Mouse (Mus musculus): ENCODE results near the gene Il22ra1. TPM values are rescaled to one million over a fixed set of nuclear protein-coding genes. Genes with fewer than 3 reads are reported as not detected.
A peak's percentile ranks its signal among the peaks of the same experiment; 100 is the strongest.

The Il22ra1 gene
- polyA plus RNA-seq, 1 experiment from 2014 or later, result not detected

DNA sequence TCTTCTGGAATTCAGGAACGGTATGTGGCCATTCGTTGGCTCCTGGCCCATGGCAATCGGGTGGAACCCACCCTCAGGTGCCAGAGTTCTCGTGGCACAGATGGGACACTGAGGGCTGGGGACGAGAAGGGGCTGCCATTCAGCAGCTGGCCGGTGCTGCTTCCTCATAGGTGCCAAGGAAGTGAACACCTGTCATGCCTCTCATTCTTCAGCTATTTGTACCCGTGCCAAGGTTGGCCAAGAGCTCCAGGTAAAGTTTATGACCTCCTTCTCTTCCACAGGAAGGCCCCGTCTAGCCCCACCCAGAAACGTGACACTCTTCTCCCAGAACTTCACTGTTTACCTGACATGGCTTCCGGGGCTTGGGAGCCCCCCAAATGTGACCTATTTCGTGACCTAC lies 37.7 kb upstream of the Il22ra1 start:
- H3K9ac ChIP-seq (replicated peaks; ENCODE audit: low read length), result no peak overlapping the region
- no peak overlapping the region for H3K4me3 ChIP-seq (ENCODE audit: low read depth, low read length)
- no peaks in the 10 kb centered on the region for H3K36me3 ChIP-seq (replicated peaks; ENCODE audit: control insufficient read depth, insufficient read depth, low read depth, low read length)
- no peaks in the 10 kb centered on the region for H3K9me3 ChIP-seq (replicated peaks; ENCODE audit: control insufficient read depth, low read length)
- 82% methylated on average over 11 of the region's 11 CpGs for WGBS
- no peak overlapping the region for H3K4me2 ChIP-seq (ENCODE audit: low read depth, low read length)
- DNase-seq (ENCODE audit: low spot score), result no peak
- no peak for ATAC-seq (replicated peaks; ENCODE audit: insufficient number of reproducible peaks, low FRiP score, low TSS enrichment, low read depth)
- H3K27me3 ChIP-seq (ENCODE audit: control insufficient read depth, insufficient read depth, low read length), result peaks cover 8% of the 10 kb centered on the region
- no peak overlapping the region for H3K27ac ChIP-seq (replicated peaks; ENCODE audit: low read depth, low read length)
- H3K4me1 ChIP-seq (ENCODE audit: control insufficient read depth, insufficient read depth, low read length), result no peaks in the 10 kb centered on the region

DNA sequence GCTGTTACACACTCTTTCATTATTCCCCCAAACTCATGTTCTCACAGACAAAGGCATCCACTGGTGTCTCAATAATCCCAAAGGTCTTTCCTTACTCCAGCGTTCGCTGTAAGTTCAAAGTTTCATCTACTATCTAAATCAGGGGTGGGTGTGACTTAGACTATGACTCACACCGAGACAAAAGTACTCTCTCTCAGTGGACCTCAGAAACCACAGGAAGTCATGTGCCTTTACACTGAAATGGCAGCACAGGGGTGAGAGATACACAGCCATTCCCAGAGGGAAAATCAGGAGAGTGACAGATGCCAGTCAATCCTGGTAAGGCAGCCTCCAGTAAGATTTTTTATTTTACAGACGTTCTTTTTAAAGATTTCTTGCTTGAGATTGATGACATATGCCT lies 35.1 kb upstream of the Il22ra1 start:
- WGBS, result 78% methylated on average over 4 of the region's 4 CpGs
- no peak overlapping the region for H3K4me3 ChIP-seq (ENCODE audit: low read depth, low read length)
- H3K36me3 ChIP-seq (replicated peaks; ENCODE audit: control insufficient read depth, insufficient read depth, low read depth, low read length), result no peaks in the 10 kb centered on the region
- DNase-seq (ENCODE audit: low spot score), result no peak
- no peaks in the 10 kb centered on the region for H3K9me3 ChIP-seq (replicated peaks; ENCODE audit: control insufficient read depth, low read length)
- peaks cover 2% of the 10 kb centered on the region; the same call in 1 of the 2 replicates for H3K27me3 ChIP-seq (ENCODE audit: control insufficient read depth, insufficient read depth, low read length)
- H3K4me1 ChIP-seq (ENCODE audit: control insufficient read depth, insufficient read depth, low read length), result no peaks in the 10 kb centered on the region
- no peak overlapping the region for H3K4me2 ChIP-seq (ENCODE audit: low read depth, low read length)
- H3K27ac ChIP-seq (replicated peaks; ENCODE audit: low read depth, low read length), result no peak overlapping the region
- no peak for ATAC-seq (replicated peaks; ENCODE audit: insufficient number of reproducible peaks, low FRiP score, low TSS enrichment, low read depth)
- no peak overlapping the region for H3K9ac ChIP-seq (replicated peaks; ENCODE audit: low read length)

DNA sequence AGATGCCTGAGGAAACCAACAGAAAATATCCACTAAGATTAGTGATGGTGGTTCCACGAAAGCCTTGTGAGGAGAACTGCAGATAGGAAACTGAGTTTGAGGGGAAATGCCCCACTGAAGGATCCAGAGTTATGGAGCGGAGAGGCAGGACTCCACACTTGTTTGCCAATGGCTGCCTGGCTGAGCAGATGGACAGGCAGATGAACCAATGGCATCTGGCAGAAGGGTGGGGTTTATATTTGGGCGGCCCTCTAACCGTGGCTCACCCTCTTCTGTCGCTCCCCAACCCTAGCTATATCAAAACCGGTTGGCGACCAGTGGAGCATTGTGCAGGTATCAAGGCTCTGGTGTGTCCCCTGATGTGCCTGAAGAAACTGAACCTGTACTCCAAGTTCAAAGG lies 29.5 kb upstream of the Il22ra1 start:
- Histone ChIP-seq H3K27ac (replicated peaks; ENCODE audit: low read depth, low read length) (no peak overlapping the region), H3K4me1 (ENCODE audit: control insufficient read depth, insufficient read depth, low read length) (no peaks in the 10 kb centered on the region), H3K4me3 (ENCODE audit: low read depth, low read length) (no peak overlapping the region), H3K9me3 (replicated peaks; ENCODE audit: control insufficient read depth, low read length) (no peaks in the 10 kb centered on the region), H3K4me2 (ENCODE audit: low read depth, low read length) (no peak overlapping the region), H3K9ac (replicated peaks; ENCODE audit: low read length) (no peak overlapping the region), H3K36me3 (replicated peaks; ENCODE audit: control insufficient read depth, insufficient read depth, low read depth, low read length) (no peaks in the 10 kb centered on the region), H3K27me3 (ENCODE audit: control insufficient read depth, insufficient read depth, low read length) (no peaks in the 10 kb centered on the region)
- WGBS, result 81% methylated on average over 7 of the region's 7 CpGs
- DNase-seq (ENCODE audit: low spot score) (no peak), ATAC-seq (replicated peaks; ENCODE audit: insufficient number of reproducible peaks, low FRiP score, low TSS enrichment, low read depth) (no peak)

DNA sequence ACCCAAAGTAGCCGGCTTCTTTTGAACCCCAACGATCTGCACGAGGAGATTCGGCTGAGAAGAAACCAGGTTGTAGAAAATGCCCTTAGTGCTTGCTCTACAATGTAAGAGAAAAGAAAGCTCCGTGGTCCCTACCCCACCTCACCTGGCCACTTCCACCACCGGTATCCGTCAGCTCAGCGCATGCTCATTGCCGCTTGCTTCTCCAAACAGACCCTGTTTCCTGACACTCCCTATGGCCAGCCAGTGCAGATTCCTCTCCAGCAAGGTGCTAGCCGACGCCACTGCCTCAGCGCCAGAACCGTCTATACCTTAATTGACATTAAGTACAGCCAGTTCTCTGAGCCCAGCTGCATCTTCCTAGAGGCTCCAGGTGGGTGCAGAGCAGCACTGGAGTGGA lies 24.5 kb upstream of the Il22ra1 start:
- no peak overlapping the region for H3K4me3 ChIP-seq (ENCODE audit: low read depth, low read length)
- H3K9ac ChIP-seq (replicated peaks; ENCODE audit: low read length), result no peak overlapping the region
- no peak overlapping the region for H3K4me2 ChIP-seq (ENCODE audit: low read depth, low read length)
- H3K27me3 ChIP-seq (ENCODE audit: control insufficient read depth, insufficient read depth, low read length), result no peaks in the 10 kb centered on the region
- no peaks in the 10 kb centered on the region for H3K9me3 ChIP-seq (replicated peaks; ENCODE audit: control insufficient read depth, low read length)
- no peaks in the 10 kb centered on the region for H3K4me1 ChIP-seq (ENCODE audit: control insufficient read depth, insufficient read depth, low read length)
- no peak overlapping the region for H3K27ac ChIP-seq (replicated peaks; ENCODE audit: low read depth, low read length)
- DNase-seq (ENCODE audit: low spot score) (no peak), ATAC-seq (replicated peaks; ENCODE audit: insufficient number of reproducible peaks, low FRiP score, low TSS enrichment, low read depth) (no peak)
- no peaks in the 10 kb centered on the region for H3K36me3 ChIP-seq (replicated peaks; ENCODE audit: control insufficient read depth, insufficient read depth, low read depth, low read length)
- WGBS, result 72% methylated on average over 13 of the region's 13 CpGs

DNA sequence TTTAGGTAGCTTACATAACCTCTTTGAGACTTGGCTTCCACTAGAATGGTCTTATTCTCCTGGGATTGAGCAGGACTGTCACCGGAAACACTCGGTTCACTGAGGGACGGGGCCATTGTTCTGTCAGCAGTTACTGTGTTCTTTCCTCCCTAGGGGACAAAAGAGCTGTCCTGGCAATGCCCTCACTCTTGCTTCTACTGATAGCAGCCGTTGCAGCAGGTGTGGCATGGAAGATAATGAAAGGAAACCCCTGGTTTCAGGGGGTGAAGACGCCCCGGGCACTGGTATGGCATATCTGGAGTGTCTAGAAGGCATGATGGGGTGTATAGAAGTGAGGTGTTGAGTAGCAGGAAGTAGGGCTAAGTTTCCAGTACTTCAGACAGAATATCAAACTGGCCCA lies 24.0 kb upstream of the Il22ra1 start:
- H3K27ac ChIP-seq (replicated peaks; ENCODE audit: low read depth, low read length), result no peak overlapping the region
- no peaks in the 10 kb centered on the region for H3K9me3 ChIP-seq (replicated peaks; ENCODE audit: control insufficient read depth, low read length)
- H3K4me3 ChIP-seq (ENCODE audit: low read depth, low read length), result no peak overlapping the region
- no peak overlapping the region for H3K9ac ChIP-seq (replicated peaks; ENCODE audit: low read length)
- DNase-seq (ENCODE audit: low spot score), result no peak
- 58% methylated on average over 6 of the region's 6 CpGs for WGBS
- no peak overlapping the region for H3K4me2 ChIP-seq (ENCODE audit: low read depth, low read length)
- ATAC-seq (replicated peaks; ENCODE audit: insufficient number of reproducible peaks, low FRiP score, low TSS enrichment, low read depth), result no peak
- no peaks in the 10 kb centered on the region for H3K36me3 ChIP-seq (replicated peaks; ENCODE audit: control insufficient read depth, insufficient read depth, low read depth, low read length)
- H3K27me3 ChIP-seq (ENCODE audit: control insufficient read depth, insufficient read depth, low read length), result no peaks in the 10 kb centered on the region
- no peaks in the 10 kb centered on the region for H3K4me1 ChIP-seq (ENCODE audit: control insufficient read depth, insufficient read depth, low read length)

DNA sequence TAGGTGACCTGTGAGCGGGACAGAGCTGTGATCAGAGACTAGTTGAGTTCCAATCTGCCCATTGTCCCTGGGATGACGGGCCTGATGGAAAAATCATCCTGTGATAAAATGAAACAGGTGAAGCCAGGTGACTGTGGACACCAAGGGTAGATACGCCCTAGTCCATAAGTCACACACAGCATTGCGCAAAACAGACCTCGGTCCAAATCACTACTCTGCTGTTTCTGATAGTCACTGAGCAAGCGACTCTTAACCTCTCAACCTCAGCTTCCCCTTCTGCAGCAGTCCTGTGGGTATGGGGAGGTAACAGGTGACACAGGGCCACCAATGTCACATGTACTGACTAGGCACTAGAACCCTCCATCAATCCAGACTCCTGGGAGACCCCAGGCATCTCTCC lies 21.9 kb upstream of the Il22ra1 start:
- no peaks in the 10 kb centered on the region for H3K27me3 ChIP-seq (ENCODE audit: control insufficient read depth, insufficient read depth, low read length)
- H3K9ac ChIP-seq (replicated peaks; ENCODE audit: low read length), result no peak overlapping the region
- 91% methylated on average over 6 of the region's 6 CpGs for WGBS
- H3K9me3 ChIP-seq (replicated peaks; ENCODE audit: control insufficient read depth, low read length), result no peaks in the 10 kb centered on the region
- DNase-seq (ENCODE audit: low spot score) (no peak), ATAC-seq (replicated peaks; ENCODE audit: insufficient number of reproducible peaks, low FRiP score, low TSS enrichment, low read depth) (no peak)
- no peak overlapping the region for H3K27ac ChIP-seq (replicated peaks; ENCODE audit: low read depth, low read length)
- H3K4me1 ChIP-seq (ENCODE audit: control insufficient read depth, insufficient read depth, low read length), result no peaks in the 10 kb centered on the region
- no peak overlapping the region for H3K4me2 ChIP-seq (ENCODE audit: low read depth, low read length)
- H3K4me3 ChIP-seq (ENCODE audit: low read depth, low read length), result no peak overlapping the region
- H3K36me3 ChIP-seq (replicated peaks; ENCODE audit: control insufficient read depth, insufficient read depth, low read depth, low read length), result no peaks in the 10 kb centered on the region

DNA sequence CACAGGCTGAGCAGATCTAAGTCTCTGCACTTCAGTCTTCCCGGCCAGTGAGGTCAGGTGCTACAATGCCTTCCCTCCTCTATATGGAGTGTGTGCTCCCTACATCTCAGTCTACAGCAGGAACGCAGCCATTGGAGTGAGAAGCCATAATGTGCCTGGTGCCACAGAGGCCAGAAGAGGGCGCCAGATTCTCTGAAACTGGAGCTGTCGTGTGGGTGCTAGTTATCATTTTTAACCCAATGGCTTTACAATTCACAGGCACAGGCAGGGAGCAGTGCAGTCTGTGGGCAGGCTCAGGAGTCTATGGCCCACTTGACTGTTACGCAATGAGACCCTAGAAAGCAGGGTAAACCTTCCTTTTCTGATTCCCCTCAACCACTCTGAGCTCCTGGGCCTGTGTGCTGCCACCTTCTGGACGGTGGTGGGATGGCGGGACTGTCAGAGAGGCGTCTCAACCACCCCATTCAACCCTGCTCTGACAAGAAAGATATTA lies 18.9 kb upstream of the Il22ra1 start:
- DNase-seq (ENCODE audit: low spot score) (peak; percentile 78), ATAC-seq (replicated peaks; ENCODE audit: insufficient number of reproducible peaks, low FRiP score, low TSS enrichment, low read depth) (peak; percentile 64)
- Histone ChIP-seq H3K27ac (replicated peaks; ENCODE audit: low read depth, low read length) (no peak overlapping the region), H3K27me3 (ENCODE audit: control insufficient read depth, insufficient read depth, low read length) (no peaks in the 10 kb centered on the region), H3K4me2 (ENCODE audit: low read depth, low read length) (no peak overlapping the region; the same call in 1 of the 2 replicates), H3K36me3 (replicated peaks; ENCODE audit: control insufficient read depth, insufficient read depth, low read depth, low read length) (no peaks in the 10 kb centered on the region), H3K9ac (replicated peaks; ENCODE audit: low read length) (no peak overlapping the region), H3K4me3 (ENCODE audit: low read depth, low read length) (no peak overlapping the region), H3K9me3 (replicated peaks; ENCODE audit: control insufficient read depth, low read length) (no peaks in the 10 kb centered on the region), H3K4me1 (ENCODE audit: control insufficient read depth, insufficient read depth, low read length) (no peaks in the 10 kb centered on the region)
- WGBS, result 7% methylated on average over 8 of the region's 8 CpGs

DNA sequence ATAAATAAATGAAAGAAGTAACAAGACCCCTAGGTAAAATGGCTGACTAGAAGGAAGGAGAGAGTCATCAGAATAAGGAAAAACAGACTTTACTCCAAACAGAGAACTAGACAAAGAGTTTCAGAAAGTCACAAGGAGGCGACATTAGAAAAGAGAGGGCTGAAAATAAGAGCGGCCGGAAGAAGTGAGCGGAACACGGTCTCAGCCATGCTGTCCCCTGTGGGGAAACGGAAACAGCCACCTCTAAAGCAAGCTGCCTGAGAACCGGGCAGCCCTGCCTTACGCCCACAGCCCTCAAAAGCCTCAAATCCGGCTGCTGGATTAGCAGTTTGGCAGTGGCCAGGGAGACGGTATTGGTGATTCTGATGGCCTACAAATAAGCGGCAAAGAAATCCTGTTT lies 18.4 kb upstream of the Il22ra1 start:
- H3K36me3 ChIP-seq (replicated peaks; ENCODE audit: control insufficient read depth, insufficient read depth, low read depth, low read length), result no peaks in the 10 kb centered on the region
- H3K9me3 ChIP-seq (replicated peaks; ENCODE audit: control insufficient read depth, low read length), result no peaks in the 10 kb centered on the region
- no peak overlapping the region for H3K27ac ChIP-seq (replicated peaks; ENCODE audit: low read depth, low read length)
- H3K4me3 ChIP-seq (ENCODE audit: low read depth, low read length), result no peak overlapping the region
- no peaks in the 10 kb centered on the region for H3K27me3 ChIP-seq (ENCODE audit: control insufficient read depth, insufficient read depth, low read length)
- no peak for DNase-seq (ENCODE audit: low spot score)
- H3K9ac ChIP-seq (replicated peaks; ENCODE audit: low read length), result no peak overlapping the region
- no peaks in the 10 kb centered on the region for H3K4me1 ChIP-seq (ENCODE audit: control insufficient read depth, insufficient read depth, low read length)
- 76% methylated on average over 11 of the region's 11 CpGs for WGBS
- no peak overlapping the region for H3K4me2 ChIP-seq (ENCODE audit: low read depth, low read length)
- ATAC-seq (replicated peaks; ENCODE audit: insufficient number of reproducible peaks, low FRiP score, low TSS enrichment, low read depth), result no peak

All from embryonic facial prominence, embryonic 11.5 days (tissue).